Mouse (Mus musculus) macrophage (primary cell): ENCODE results near the gene Rftn1. TPM values are rescaled to one million over a fixed set of nuclear protein-coding genes. Genes with fewer than 3 reads are reported as not detected.
"Not testable (repeated sequence)": the region's sequence is repeated elsewhere in the genome, so short reads cannot be mapped to it uniquely, and the experiment has no call there.

ENCODE experiments used
- H3K27ac ChIP-seq: fragments of 350-480 bp; formaldehyde crosslinking; 2 replicates; pipeline ENCODE4 v1.9.0; 2021
- H3K36me3 ChIP-seq: fragments of 350-480 bp; formaldehyde crosslinking; 2 replicates; pipeline ENCODE4 v1.9.0; 2021; ENCODE audit errors: inconsistent target
- H3K4me3 ChIP-seq: fragments of 350-480 bp; formaldehyde crosslinking; 2 replicates; pipeline ENCODE4 v1.9.0; 2021; ENCODE audit errors: inconsistent target
- H3K79me2 ChIP-seq: fragments of 350-480 bp; formaldehyde crosslinking; 2 replicates; pipeline ENCODE4 v1.9.0; 2021; ENCODE audit errors: inconsistent target
- WGBS: methylation state at CpG from one replicate; pipeline ENCODE4 v1.1.7; 2026; ENCODE audit warnings: inconsistent platforms; ENCODE audit not compliant: missing documents; 5-methylcytosine and 5-hydroxymethylcytosine counted together
- polyA plus RNA-seq: library from polyadenylated mRNA; stranded (reverse); fragments of 250-400 nt; gene quantifications from 3 replicates; pipeline ENCODE4 v1.2.4, GENCODE M21; 2018; ENCODE audit warnings: inconsistent platforms

The Rftn1 gene
- polyA plus RNA-seq, 1 experiment from 2014 or later: 50.8 TPM

DNA sequence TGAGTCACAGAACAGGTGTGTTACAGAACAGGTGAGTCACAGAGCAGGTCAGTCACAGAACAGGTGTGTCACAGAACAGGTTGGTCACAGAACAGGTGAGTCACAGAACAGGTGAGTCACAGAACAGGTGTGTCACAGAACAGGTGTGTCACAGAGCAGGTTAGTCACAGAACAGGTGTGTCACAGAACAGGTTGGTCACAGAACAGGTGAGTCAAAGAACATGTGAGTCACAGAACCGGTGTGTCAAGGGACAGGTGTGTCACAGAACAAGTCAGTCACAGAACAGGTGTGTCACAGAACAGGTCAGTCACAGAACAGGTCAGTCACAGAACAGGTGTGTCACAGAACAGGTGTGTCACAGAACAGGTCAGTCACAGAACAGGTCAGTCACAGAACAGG, 74.1 kb downstream of the Rftn1 start:
- H3K79me2 ChIP-seq: peaks cover 51% of the 10 kb centered on the region; the same call in 1 of the 2 replicates
- not testable (repeated sequence) for H3K27ac ChIP-seq, H3K4me3 ChIP-seq, H3K36me3 ChIP-seq
- 100% methylated on average over 1 of the region's 1 CpGs for WGBS

DNA sequence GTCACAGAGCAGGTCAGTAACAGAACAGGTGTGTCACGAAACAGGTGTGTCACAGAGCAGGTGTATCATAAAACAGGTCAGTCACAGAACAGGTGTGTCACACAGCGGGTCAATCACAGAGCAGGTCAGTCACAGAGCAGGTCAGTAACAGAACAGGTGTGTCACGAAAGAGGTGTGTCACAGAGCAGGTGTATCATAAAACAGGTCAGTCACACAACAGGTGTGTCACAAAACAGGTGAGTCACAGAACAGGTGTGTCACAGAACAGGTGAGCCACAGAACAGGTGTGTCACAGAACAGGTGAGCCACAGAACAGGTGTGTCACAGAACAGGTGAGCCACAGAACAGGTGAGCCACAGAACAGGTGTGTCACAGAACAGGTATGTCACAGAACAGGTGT, 74.8 kb downstream of the Rftn1 start:
- not testable (repeated sequence) for H3K27ac ChIP-seq, H3K4me3 ChIP-seq, H3K36me3 ChIP-seq
- peaks cover 51% of the 10 kb centered on the region; the same call in 1 of the 2 replicates for H3K79me2 ChIP-seq
- 100% methylated on average over 3 of the region's 3 CpGs for WGBS

GRCm38 (mm10) chr17:50114659-50115058, 75.8 kb downstream of the Rftn1 start:
- Histone ChIP-seq H3K4me3 (no peak overlapping the region), H3K36me3 (peaks cover 4% of the 10 kb centered on the region; the same call in 1 of the 2 replicates), H3K79me2 (peaks cover 55% of the 10 kb centered on the region; the same call in 1 of the 2 replicates), H3K27ac (no peak overlapping the region)
- WGBS: 94% methylated on average over 8 of the region's 8 CpGs

DNA sequence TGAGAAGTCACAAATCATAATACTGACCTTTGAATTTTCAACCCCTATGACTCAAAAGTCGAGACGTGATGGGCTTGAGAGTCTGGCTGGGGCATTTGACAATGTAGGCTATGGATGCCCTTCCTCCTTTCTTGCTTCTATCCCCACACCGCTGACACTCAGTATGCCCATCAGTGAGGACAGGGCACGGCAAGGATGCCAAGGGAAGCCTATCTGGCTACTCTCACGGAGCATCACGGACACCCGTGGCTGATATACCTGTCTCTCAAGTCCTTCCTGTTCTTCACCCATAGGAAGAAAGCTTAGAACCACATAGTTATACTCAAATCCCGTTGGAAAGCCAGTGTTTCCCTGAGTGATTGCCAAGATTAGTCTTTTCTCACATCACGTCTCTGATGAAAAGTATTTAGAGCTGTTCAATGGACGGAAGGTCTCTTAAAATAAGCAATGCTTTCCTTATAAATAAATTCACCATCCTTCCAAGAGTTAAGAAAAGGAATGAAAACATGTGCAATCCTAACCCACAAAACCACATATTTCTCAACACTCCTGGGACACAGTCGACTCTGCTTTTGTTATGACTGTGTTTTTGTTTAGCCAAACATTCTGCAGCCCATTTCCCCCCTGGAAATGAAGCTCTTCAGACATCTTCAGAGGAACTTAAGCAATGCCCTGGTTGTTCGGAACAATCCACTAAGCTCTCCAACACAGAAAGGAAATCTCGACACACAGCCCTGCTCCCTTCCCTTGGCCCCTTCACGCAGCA, 79.6 kb downstream of the Rftn1 start:
- H3K36me3 ChIP-seq: peaks cover 16% of the 10 kb centered on the region
- 39% methylated on average over 14 of the region's 14 CpGs for WGBS
- no peak overlapping the region for H3K4me3 ChIP-seq
- H3K27ac ChIP-seq: peak overlapping the region; percentile 17; the same call in 1 of the 2 replicates
- H3K79me2 ChIP-seq: peaks cover 56% of the 10 kb centered on the region; the same call in 1 of the 2 replicates

GRCm38 (mm10) chr17:50106811-50107210, 83.7 kb downstream of the Rftn1 start:
- Histone ChIP-seq H3K4me3 (no peak overlapping the region), H3K27ac (no peak overlapping the region), H3K36me3 (peaks cover 43% of the 10 kb centered on the region), H3K79me2 (peaks cover 63% of the 10 kb centered on the region; the same call in 1 of the 2 replicates)
- WGBS: 96% methylated on average over 10 of the region's 10 CpGs

DNA sequence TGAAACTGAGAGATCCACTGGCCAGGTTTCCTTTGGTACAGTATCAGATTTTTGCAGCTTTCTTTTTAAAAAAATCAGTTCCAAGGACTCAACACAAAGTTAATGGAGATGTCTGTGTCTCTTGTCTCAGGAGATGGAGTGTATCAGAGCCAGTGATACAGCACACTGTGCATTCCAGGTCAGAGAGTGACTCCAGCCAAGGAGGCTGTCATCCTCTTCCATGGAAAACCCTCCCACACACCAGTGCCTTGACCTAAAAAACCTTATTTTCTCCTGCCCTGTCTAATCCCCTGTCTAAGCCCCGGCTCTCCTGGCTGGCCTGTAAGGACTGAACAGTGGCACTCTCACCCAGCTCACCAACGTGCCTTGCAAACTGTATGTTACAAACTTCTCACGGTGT, 86.3 kb downstream of the Rftn1 start:
- 98% methylated on average over 3 of the region's 3 CpGs for WGBS
- Histone ChIP-seq H3K4me3 (no peak overlapping the region), H3K27ac (no peak overlapping the region), H3K36me3 (peaks cover 49% of the 10 kb centered on the region), H3K79me2 (peaks cover 77% of the 10 kb centered on the region)

DNA sequence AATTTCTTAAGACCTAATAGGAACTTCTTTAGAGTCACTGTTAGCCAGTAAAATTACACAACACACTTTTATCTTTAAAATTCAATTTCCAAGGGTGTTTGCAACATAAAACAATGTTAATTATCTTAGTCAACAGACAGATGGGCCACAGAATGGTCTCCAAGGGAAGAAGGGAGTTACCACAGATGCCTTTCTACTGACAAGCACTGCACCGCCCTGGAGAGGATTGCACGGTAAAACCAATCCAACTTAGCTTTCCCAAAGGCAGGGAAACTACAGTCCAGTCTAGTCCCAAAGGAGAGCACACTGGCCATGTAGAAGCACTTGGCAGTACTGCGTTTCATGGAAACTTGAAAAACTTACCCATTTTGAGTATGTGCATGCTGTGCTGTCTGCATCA, 89.1 kb downstream of the Rftn1 start:
- WGBS: 80% methylated on average over 3 of the region's 3 CpGs
- Histone ChIP-seq H3K36me3 (peaks cover 40% of the 10 kb centered on the region), H3K79me2 (peaks cover 85% of the 10 kb centered on the region), H3K4me3 (no peak overlapping the region), H3K27ac (no peak overlapping the region)

GRCm38 (mm10) chr17:50100070-50100469, 90.4 kb downstream of the Rftn1 start:
- Histone ChIP-seq H3K4me3 (no peak overlapping the region), H3K79me2 (peaks cover 90% of the 10 kb centered on the region), H3K36me3 (peaks cover 29% of the 10 kb centered on the region), H3K27ac (no peak overlapping the region)
- WGBS: 72% methylated on average over 12 of the region's 12 CpGs

DNA sequence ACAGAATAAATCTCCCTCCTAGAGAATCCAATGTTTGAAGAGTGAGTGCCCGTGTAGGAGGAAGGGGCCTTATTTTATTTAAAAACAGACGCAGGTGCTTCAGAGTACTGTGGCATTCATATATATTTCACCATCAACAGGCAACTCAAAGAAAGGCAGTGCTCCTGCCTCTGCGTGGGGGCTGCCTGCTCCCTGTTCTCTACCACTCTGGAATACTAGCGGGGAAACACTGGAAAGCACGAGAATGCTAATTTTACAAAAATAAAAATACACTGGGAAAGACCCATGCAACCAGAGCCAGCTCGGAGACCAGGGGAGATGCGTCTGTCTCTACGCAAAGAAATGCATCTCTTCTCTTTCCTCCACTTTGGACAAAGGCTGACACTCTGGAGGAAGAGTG, 91.1 kb downstream of the Rftn1 start:
- no peak overlapping the region for H3K27ac ChIP-seq
- H3K4me3 ChIP-seq: no peak overlapping the region
- 94% methylated on average over 8 of the region's 8 CpGs for WGBS
- peaks cover 22% of the 10 kb centered on the region; the same call in 1 of the 2 replicates for H3K36me3 ChIP-seq
- H3K79me2 ChIP-seq: peaks cover 90% of the 10 kb centered on the region

DNA sequence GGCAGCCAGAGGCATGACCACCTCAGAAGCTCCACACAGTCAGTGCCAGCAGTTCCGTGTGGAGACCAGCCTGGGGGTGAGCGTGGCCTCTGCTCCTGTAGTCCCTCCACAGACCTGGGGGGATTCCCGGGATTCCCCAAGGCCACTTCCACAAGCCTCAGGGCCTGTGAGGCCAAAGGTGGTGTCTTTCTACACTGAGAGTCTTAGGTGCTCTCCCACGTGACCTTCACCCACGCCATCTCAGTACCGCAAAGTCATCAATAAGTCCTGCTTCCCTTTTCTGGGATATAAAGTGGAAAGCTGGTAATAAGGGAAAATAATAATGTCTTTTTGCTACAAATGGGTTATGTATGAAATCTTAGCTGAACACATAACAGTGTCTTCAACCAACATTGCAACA, 92.2 kb downstream of the Rftn1 start:
- Histone ChIP-seq H3K36me3 (peaks cover 13% of the 10 kb centered on the region; the same call in 1 of the 2 replicates), H3K79me2 (peaks cover 90% of the 10 kb centered on the region), H3K27ac (peak overlapping the region; percentile 39), H3K4me3 (no peak overlapping the region)
- WGBS: 86% methylated on average over 6 of the region's 6 CpGs

DNA sequence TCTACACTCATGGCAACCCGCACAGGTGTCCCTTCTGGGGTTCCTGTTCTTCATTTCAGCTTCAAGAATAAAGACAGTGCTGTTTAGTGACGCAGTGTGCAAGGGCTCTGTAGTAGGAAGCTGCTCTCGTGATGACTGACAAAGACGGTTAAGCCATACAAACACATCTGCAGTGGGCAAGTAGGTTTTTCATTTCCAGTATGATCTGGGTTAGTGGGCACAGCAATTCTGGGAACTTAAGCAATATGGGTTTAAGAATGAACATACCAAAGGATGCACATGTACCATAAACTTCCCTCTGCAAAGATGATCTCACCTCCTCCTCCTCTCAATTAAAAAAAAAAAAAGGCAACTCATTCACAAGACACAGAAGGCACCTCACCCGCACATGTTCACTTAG, 92.6 kb downstream of the Rftn1 start:
- 21% methylated on average over 5 of the region's 5 CpGs for WGBS
- peaks cover 9% of the 10 kb centered on the region; the same call in 1 of the 2 replicates for H3K36me3 ChIP-seq
- H3K27ac ChIP-seq: peak overlapping the region; percentile 39
- peaks cover 91% of the 10 kb centered on the region for H3K79me2 ChIP-seq
- H3K4me3 ChIP-seq: no peak overlapping the region

- peaks cover 86% of the 10 kb centered on the region for H3K79me2 ChIP-seq
- H3K27ac ChIP-seq: no peak overlapping the region
- WGBS: 98% methylated on average over 4 of the region's 4 CpGs
- no peak overlapping the region for H3K4me3 ChIP-seq
- peaks cover under 1% of the 10 kb centered on the region; the same call in 1 of the 2 replicates for H3K36me3 ChIP-seq
Observed at GRCm38 (mm10) chr17:50096305-50096704, 94.2 kb downstream of the Rftn1 start.

GRCm38 (mm10) chr17:50094596-50094995, 95.9 kb downstream of the Rftn1 start:
- Histone ChIP-seq H3K4me3 (no peak overlapping the region), H3K27ac (no peak overlapping the region), H3K79me2 (peaks cover 89% of the 10 kb centered on the region), H3K36me3 (0 out of 2 replicates have a peak, but pooled peaks cover 6% of the 10 kb centered on the region)

- Histone ChIP-seq H3K36me3 (0 out of 2 replicates have a peak, but pooled peaks cover 6% of the 10 kb centered on the region), H3K27ac (no peak overlapping the region), H3K79me2 (peaks cover 89% of the 10 kb centered on the region), H3K4me3 (no peak overlapping the region)
- 83% methylated on average over 5 of the region's 5 CpGs for WGBS
Observed at GRCm38 (mm10) chr17:50094077-50094476, 96.4 kb downstream of the Rftn1 start.

DNA sequence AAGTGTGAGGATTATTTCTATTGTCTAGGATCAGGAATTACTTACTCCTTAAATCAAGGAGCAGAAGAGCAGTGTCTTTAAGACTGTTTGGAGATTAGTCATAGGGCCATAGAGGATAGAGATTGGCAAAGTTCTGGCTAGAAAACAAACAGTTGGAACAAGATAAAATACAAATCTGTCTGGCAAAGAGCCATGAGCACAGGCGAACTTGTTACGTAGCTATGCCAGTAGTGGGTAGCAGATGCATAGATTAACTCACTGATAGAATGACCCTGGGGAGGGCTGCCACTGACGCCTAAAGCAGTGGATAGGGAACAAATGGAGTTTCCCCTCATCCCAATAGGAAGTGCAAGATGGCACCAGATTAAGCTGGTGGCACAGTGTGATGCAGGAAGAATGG, 97.1 kb downstream of the Rftn1 start:
- Histone ChIP-seq H3K4me3 (no peak overlapping the region), H3K79me2 (peaks cover 89% of the 10 kb centered on the region), H3K36me3 (0 out of 2 replicates have a peak, but pooled peaks cover 6% of the 10 kb centered on the region), H3K27ac (no peak overlapping the region)
- WGBS: 92% methylated on average over 3 of the region's 3 CpGs
